Mouse (Mus musculus) limb, embryonic 13.5 days (tissue): ENCODE measurements around the gene Paqr3. TPM values are rescaled to one million over a fixed set of nuclear protein-coding genes. Genes with fewer than 3 reads are reported as not detected.

ENCODE experiments used
- ATAC-seq: fragments of 200-750 bp; cut with Nextera tagmentation; 2 replicates; pipeline ENCODE4 v1.8.0; 2017; ENCODE audit warnings: low read depth, moderate number of reproducible peaks, moderate TSS enrichment; ENCODE audit not compliant: low FRiP score
- H3K27ac ChIP-seq: fragments of 300-500 bp; sonication (generic); 2 replicates; pipeline ENCODE4 v1.5.1; 2015; ENCODE audit warnings: inconsistent platforms, mild to moderate bottlenecking, moderate library complexity
- H3K27me3 ChIP-seq: fragments of 300-500 bp; sonication (generic); 2 replicates; pipeline ENCODE4 v1.6.1; 2015; ENCODE audit warnings: mild to moderate bottlenecking, inconsistent platforms
- H3K36me3 ChIP-seq: fragments of 300-500 bp; sonication (generic); 2 replicates; pipeline ENCODE4 v1.6.1; 2015; ENCODE audit warnings: inconsistent platforms, mild to moderate bottlenecking, moderate library complexity
- H3K4me1 ChIP-seq: fragments of 300-500 bp; sonication (generic); 2 replicates; pipeline ENCODE4 v1.6.1; 2015; ENCODE audit warnings: inconsistent platforms
- H3K4me2 ChIP-seq: fragments of 300-500 bp; sonication (generic); replicated peaks from 2 replicates; pipeline ENCODE4 v1.6.1; 2015; ENCODE audit warnings: inconsistent platforms, mild to moderate bottlenecking, moderate library complexity
- H3K4me3 ChIP-seq: fragments of 300-500 bp; sonication (generic); 2 replicates; pipeline ENCODE4 v1.5.1; 2015; ENCODE audit warnings: moderate library complexity, mild to moderate bottlenecking, inconsistent platforms
- H3K9ac ChIP-seq: fragments of 300-500 bp; sonication (generic); 2 replicates; pipeline ENCODE4 v1.6.1; 2015; ENCODE audit warnings: mild to moderate bottlenecking, inconsistent platforms
- H3K9me3 ChIP-seq: fragments of 300-500 bp; sonication (generic); 2 replicates; pipeline ENCODE4 v1.6.1; 2016; ENCODE audit warnings: inconsistent platforms
- WGBS: fragments of 180-500 bp; shearing (Covaris S2); methylation state at CpG from one replicate; pipeline ENCODE4 v1.1.7; 2015; 5-methylcytosine and 5-hydroxymethylcytosine counted together
- polyA plus RNA-seq: library from polyadenylated mRNA; unstranded; fragments of >200 nt; fragmentation: Nextera tagmentation; extraction: Ambion mirVana; gene quantifications from 2 replicates; pipeline ENCODE4 v1.2.1, GENCODE M21; 2015

Gene Paqr3
- polyA plus RNA-seq, 1 experiment from 2014 or later: 6.0 TPM

- ATAC-seq: no peak
- H3K9me3 ChIP-seq: no peaks in the 10 kb centered on the region
- WGBS: 82% methylated on average over 5 of the region's 5 CpGs
Measured at GRCm38 (mm10) chr5:97054166-97054565, 57.2 kb downstream of the Paqr3 start.

GRCm38 (mm10) chr5:97048905-97049304 lies 62.5 kb downstream of the Paqr3 start:
- H3K9ac ChIP-seq: no peak overlapping the region
- no peaks in the 10 kb centered on the region for H3K27me3 ChIP-seq
- H3K9me3 ChIP-seq: no peaks in the 10 kb centered on the region
- no peak overlapping the region for H3K27ac ChIP-seq
- H3K4me2 ChIP-seq: no peak overlapping the region
- H3K4me3 ChIP-seq: no peak overlapping the region
- no peaks in the 10 kb centered on the region for H3K4me1 ChIP-seq
- H3K36me3 ChIP-seq: peaks cover 13% of the 10 kb centered on the region; the same call in 1 of the 2 replicates
- ATAC-seq: no peak
- 93% methylated on average over 5 of the region's 5 CpGs for WGBS

More at GRCm38 (mm10) chr5:97054166-97054565, 57.2 kb downstream of the Paqr3 start:
- no peak overlapping the region for H3K9ac ChIP-seq
- H3K27ac ChIP-seq: no peak overlapping the region
- no peaks in the 10 kb centered on the region for H3K27me3 ChIP-seq
- H3K4me3 ChIP-seq: no peak overlapping the region
- H3K4me1 ChIP-seq: no peaks in the 10 kb centered on the region
- peaks cover 16% of the 10 kb centered on the region for H3K36me3 ChIP-seq
- H3K4me2 ChIP-seq: no peak overlapping the region

- Histone ChIP-seq H3K9me3 (no peaks in the 10 kb centered on the region), H3K36me3 (peaks cover 9% of the 10 kb centered on the region; the same call in 1 of the 2 replicates), H3K9ac (no peak overlapping the region), H3K27me3 (no peaks in the 10 kb centered on the region), H3K4me2 (no peak overlapping the region), H3K4me1 (no peaks in the 10 kb centered on the region), H3K4me3 (no peak overlapping the region), H3K27ac (no peak overlapping the region)
- ATAC-seq: no peak
- WGBS: 86% methylated on average over 10 of the region's 10 CpGs
Measured at GRCm38 (mm10) chr5:97046680-97047079, 64.7 kb downstream of the Paqr3 start.

- no peak overlapping the region for H3K4me3 ChIP-seq
- no peaks in the 10 kb centered on the region for H3K4me1 ChIP-seq
- no peak overlapping the region for H3K27ac ChIP-seq
- H3K36me3 ChIP-seq: peaks cover 9% of the 10 kb centered on the region; the same call in 1 of the 2 replicates
- no peak overlapping the region for H3K4me2 ChIP-seq
- WGBS: 64% methylated on average over 7 of the region's 7 CpGs
- no peaks in the 10 kb centered on the region for H3K27me3 ChIP-seq
- ATAC-seq: no peak
- no peak overlapping the region for H3K9ac ChIP-seq
- no peaks in the 10 kb centered on the region for H3K9me3 ChIP-seq
Measured at GRCm38 (mm10) chr5:97045260-97045659, 66.1 kb downstream of the Paqr3 start.

Other genes starting within 250 kb of the Paqr3 start
- gene Bmp2k, start 113.9 kb downstream of the Paqr3 start, polyA plus RNA-seq: 7.9 and 8.2 TPM in 2 replicates